Mouse (Mus musculus) neutrophil, adult 83 days (primary cell): ENCODE data around the gene Dtx3. TPM values are rescaled to one million over a fixed set of nuclear protein-coding genes. Genes with fewer than 3 reads are reported as not detected.

Experiments
- total RNA-seq, 2 experiments: library from RNA; stranded (reverse); gene quantifications; one replicate each; pipeline ENCODE4 v1.2.4; 2023

The Dtx3 gene
- total RNA-seq = 10 to 100 TPM; 15.9 to 19.5 TPM

DNA sequence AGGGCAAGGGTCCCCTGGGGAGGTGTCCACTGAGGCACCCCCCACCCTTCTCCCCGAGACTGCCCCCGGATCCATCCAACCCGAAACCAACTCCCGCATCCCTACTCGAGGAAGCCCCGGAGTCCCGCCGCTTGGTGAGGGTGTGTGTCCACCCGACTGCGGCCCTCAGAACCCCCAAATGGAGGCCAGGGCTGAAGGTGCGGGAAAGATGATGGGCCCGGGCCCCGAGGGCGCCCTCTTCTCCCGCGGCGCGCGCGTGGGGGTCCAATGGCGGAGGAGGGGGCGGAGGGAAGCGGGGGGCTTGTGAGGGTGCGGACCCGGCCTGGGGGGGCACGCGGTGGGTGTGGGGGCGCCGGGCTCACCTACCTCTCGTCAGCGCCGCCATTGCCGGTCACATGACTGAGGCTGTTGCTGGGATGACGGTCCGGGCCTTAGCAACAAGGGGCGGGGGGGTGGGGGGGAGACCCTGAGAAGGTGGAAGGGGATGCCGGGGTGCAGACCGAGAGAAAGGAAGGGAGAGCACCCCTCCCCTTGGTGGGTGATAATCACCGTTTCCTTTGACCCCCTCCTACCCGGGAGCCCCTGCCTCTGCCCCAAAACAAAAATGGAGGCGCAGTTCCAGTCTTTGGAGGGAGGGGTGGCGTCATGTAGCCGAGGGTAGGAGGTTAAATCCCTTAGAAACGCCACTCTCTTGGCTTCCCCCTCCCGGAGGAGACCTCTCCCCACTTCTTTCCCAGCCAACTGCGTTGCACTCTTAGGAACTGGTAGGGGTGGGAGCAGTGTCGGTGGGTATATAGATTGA, at the start of gene Dtx3:
TSS of gene Dtx3 (minus strand) at position 401 of the 802 bp plus-strand sequence.

DNA sequence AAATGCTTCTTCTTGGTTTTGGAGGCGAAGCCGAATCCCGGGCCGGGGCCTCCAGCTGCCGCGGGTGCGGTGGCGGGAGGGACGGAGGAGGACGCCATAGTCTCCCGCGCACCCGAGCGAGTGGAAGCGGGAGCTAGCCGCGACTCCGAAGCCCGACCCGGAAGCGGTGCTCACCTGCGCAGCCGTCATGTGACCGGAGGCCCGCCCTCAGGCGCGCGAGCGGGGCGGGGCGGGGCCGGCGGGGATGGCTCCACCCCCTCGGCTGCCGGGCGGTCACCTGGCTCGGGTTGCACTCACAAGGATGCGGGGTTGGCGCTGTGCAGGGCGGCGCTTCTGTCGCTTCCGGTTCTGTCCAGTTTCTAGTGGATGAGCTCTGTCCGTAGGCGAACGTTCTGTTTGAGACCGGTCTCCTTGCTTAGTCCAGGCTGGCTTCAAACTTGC, 15.9 kb upstream of the Dtx3 start, which contains the start of gene Pip4k2c:
TSS of gene Pip4k2c (minus strand) at position 172 of the 441 bp plus-strand sequence.

DNA sequence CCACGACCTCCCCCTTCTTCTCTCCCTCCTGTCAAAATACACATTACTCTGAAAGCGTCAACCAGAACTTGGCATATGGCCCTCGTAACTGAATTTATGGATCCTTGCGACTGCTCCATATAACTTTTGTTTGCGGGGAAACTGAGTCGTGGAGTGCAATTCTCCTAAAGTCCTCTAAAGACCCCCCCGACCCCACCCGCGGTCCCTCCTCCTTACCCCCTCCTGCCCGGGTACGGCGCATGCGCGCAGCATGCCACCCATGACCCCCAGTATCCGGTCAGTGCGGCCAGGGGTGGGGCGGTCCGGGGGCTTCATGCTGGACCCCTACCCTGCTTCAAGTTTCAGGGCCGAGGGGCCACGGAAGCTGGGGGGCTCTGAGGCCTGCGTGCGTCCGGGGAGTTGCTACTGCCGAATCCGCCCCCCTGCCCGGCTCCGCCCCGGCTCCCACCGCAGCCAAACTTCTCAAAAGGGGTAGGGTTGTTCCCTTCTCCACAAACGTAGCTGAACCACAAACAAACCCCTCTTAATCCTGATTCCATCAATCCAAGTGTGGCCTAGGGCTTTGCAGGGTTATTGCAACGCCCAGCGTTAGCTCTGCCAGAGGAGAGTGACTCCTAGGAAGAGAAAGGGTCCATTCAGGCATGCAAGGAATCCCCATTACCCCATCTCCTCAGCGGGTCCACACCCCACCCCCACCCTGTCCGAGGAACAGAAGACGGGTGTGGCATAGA, 5.7 kb downstream of the Dtx3 start, which contains the start of gene Arhgef25:
TSS of gene Arhgef25 (minus strand) at position 433 of the 731 bp plus-strand sequence.

DNA sequence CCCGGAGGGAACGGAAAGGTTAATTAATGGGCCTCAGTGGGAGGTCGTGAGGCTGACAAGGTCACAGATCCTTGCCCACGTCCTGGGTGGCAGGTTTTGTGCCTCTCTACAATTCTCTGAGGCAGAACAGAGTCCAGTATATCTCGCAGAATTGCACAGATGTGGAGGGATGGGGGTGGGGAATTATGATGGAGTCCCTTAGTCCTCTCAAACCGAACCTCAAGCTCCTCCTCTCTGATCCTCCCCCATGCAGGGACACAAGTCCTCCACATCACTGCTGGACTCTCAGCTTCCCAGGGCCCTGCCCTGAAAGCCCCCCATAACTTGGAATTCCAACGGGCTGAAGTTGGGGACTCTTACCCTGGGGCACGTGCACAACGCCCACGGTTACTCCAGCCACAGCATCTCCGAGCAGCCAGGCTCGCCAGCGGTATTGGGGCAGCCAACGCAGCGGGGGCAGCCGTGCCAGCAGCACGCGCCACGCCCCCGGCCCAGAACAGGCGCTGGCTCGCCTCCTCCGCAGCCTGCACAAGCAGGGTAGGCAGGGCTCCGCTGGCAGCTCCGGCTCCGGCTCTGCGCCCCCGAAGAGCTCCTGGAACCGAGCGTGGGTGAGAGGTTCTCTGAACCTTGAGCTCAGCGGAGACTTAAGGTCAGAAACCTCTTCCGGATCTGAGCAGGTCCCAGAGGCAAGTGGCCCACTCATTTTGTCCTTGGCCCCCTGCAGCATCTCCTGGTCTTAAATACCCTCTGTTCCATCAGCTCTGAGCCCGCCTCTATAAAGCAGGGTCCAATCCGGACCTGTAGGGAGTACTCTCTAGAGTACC, 15.4 kb downstream of the Dtx3 start, which contains the start of gene Slc26a10:
TSS of gene Slc26a10 (minus strand) at position 775 of the 824 bp plus-strand sequence.

DNA sequence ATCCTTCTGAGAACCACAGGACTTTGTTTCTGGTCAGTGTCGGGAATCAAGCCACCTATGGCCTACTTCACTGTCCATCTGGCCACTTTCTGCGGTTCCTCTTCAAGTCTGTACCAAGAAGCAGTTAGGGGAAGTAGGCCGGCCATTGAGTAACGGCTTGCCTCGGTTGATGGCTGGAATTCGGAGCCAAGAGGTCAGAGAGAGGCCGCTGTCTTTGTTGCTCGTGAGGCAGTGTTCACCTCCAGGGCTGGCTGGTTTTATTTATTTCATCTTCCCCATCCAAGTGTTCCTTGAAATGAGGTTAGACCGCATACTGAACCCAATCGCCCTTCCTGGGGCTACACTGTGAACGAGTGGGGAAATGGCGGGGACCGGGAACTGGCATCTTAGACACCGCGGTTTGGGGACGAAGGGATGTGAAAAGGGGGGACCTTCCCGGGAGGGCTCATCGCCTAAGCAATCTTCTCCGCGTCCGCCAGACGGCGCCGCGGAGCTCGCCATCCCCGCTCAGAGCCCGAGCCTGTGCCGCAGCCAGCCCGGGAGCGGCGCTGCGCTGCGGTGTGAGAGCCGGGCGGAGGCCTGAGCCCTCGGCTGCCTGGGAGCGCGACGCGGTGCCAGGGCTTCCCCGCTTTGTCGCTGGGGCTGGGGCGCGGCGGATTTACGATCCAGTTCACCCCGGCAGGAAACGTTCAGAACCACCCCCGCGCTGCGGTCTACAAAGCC, 30.7 kb downstream of the Dtx3 start, which contains the start of gene B4galnt1:
TSS of gene B4galnt1 (plus strand) at position 595 of the 723 bp plus-strand sequence.

Other genes with a start within 250 kb of the Dtx3 start
- gene Ctdsp2, start 217.0 kb downstream of the Dtx3 start, total RNA-seq = 100 to 1,000 TPM in 1 of 2 experiments, 10 to 100 TPM in 1; 95.6 to 113 TPM
- gene Avil, start 195.0 kb downstream of the Dtx3 start, total RNA-seq = under 1 TPM in 1 of 2 experiments, not detected in 1; 0.22 TPM
- gene Tsfm, start 164.9 kb downstream of the Dtx3 start, total RNA-seq = 10 to 100 TPM; 11.1 to 11.3 TPM
- gene Mettl1, start 154.3 kb downstream of the Dtx3 start, total RNA-seq = 1 to 10 TPM; 3.6 to 4.2 TPM
- gene Eef1akmt3, start 154.2 kb downstream of the Dtx3 start, total RNA-seq = under 1 TPM in 1 of 2 experiments, not detected in 1; 0.20 TPM
- not detected for gene Cyp27b1, start 147.5 kb downstream of the Dtx3 start, total RNA-seq
- gene March9, start 135.5 kb downstream of the Dtx3 start, total RNA-seq = under 1 TPM in 1 of 2 experiments, not detected in 1; 0.11 TPM
- gene Cdk4, start 132.2 kb downstream of the Dtx3 start, total RNA-seq = 100 to 1,000 TPM; 139 to 142 TPM
- gene Tspan31, start 125.5 kb downstream of the Dtx3 start, total RNA-seq = 10 to 100 TPM; 26.9 to 27.6 TPM
- 10 to 100 TPM; 45.3 to 49.2 TPM for gene Agap2, start 120.4 kb downstream of the Dtx3 start, total RNA-seq
- 100 to 1,000 TPM; 102 to 103 TPM for gene Os9, start 74.6 kb downstream of the Dtx3 start, total RNA-seq
- 100 to 1,000 TPM in 1 of 2 experiments, 10 to 100 TPM in 1; 99.0 to 106 TPM for gene B4galnt1, start 30.5 kb downstream of the Dtx3 start, total RNA-seq
- not detected for gene Slc26a10, start 15.1 kb downstream of the Dtx3 start, total RNA-seq
- gene Arhgef25, start 5.6 kb downstream of the Dtx3 start, total RNA-seq = 1 to 10 TPM; 1.1 to 1.6 TPM
- 10 to 100 TPM; 24.4 to 25.8 TPM for gene Pip4k2c, start 15.9 kb upstream of the Dtx3 start, total RNA-seq
- gene Kif5a, start 67.6 kb upstream of the Dtx3 start, total RNA-seq = under 1 TPM; 0.22 to 0.42 TPM
- gene Dctn2, start 70.6 kb upstream of the Dtx3 start, total RNA-seq = 100 to 1,000 TPM in 1 of 2 experiments, 10 to 100 TPM in 1; 98.1 to 101 TPM
- gene Mbd6, start 93.3 kb upstream of the Dtx3 start, total RNA-seq = 100 to 1,000 TPM; 134 to 135 TPM
- 10 to 100 TPM; 41.3 to 47.4 TPM for gene Mars, start 116.1 kb upstream of the Dtx3 start, total RNA-seq
- 100 to 1,000 TPM; 240 to 263 TPM for gene Arhgap9, start 126.2 kb upstream of the Dtx3 start, total RNA-seq
- not detected for gene Gli1, start 146.2 kb upstream of the Dtx3 start, total RNA-seq
- not detected for gene Inhbe, start 158.7 kb upstream of the Dtx3 start, total RNA-seq
- gene Inhbc, start 174.7 kb upstream of the Dtx3 start, total RNA-seq = not detected
- 10 to 100 TPM; 91.2 to 93.7 TPM for gene R3hdm2, start 184.6 kb upstream of the Dtx3 start, total RNA-seq